Mouse (Mus musculus): ENCODE measurements around the gene Ptpn3.

DNA sequence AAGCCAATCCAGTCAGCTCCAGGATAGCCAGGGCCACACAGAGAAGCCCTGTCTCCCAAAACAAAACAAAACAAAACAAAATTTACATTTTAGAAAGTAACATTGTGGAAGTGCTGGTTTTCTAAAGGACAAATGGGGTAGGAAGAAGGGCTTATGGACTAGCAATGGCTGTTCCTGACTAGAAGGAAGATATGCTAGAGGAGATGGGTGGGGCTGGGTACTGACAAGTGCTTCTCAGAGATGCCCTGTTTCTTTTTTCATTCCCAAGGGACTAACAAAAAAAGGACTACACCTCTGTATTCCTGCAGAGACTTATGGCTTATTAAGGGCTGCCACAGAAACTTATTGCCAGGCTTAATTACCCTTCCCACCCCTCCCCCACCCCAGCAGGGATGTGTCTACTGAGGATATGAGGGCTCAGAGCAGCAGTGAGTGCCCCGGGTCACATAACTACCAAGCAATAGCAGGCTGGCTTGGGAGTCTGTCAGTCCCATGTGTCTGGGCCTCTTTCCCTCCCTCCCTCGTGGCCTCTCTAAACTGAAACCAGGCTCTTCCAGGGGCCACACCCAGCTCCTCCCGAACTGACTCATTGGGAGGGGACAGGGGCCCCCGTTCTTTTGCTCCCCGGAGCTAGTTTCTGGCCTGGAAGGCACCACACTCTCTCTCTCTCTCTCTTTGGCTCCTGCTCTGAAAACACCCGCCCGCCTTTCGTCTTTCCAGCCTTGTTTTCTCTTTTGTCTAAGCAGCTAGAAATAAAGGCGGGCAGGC is 148.4 kb downstream of the Ptpn3 start:
- TF ChIP-seq CTCF (IDR thresholded peaks at IDR 0.05; ENCODE audit: extremely low read depth, insufficient read length, insufficient replicate concordance, low read depth, low read length): no peak
- TF ChIP-seq POLR2A (IDR thresholded peaks at IDR 0.05; ENCODE audit: low read depth, low read length): no peak
